Comparison of ENCODE assay signal across 8 mouse cellular contexts in genomic region chr12:104837111-104837837, GRCm38 (mm10). TPM values are rescaled to one million over a fixed set of nuclear protein-coding genes. Genes with fewer than 3 reads are reported as not detected.
DNase-seq lines count a peak whose midpoint lies in the region; ATAC-seq and TF ChIP-seq lines count a peak whose summit lies in the region.

No protein-coding gene starts in this region.

- no peak overlapping the region for H3K4me3 ChIP-seq in kidney, embryonic 14.5 days (ENCODE audit: low read length)
- H3K4me3 ChIP-seq in cortical plate, adult 2 months (ENCODE audit: insufficient read depth, low read length): no peak overlapping the region
- no peak overlapping the region for H3K4me3 ChIP-seq in lung, postnatal 0 days (ENCODE audit: low read depth, low read length)

- DNase-seq in kidney, adult 8-10 months: no peak
- DNase-seq in kidney, postnatal 25 days: peak; percentile 71 to 82
- peak; percentile 41 for DNase-seq in lung, postnatal 0 days (ENCODE audit: low spot score)
- DNase-seq in spleen, postnatal 10 days (ENCODE audit: low spot score in 2 of 2): no peak
- no peak for DNase-seq in spleen, postnatal 36 days (ENCODE audit: low spot score in 2 of 2)
- DNase-seq in ovary, postnatal 14 days (ENCODE audit: low spot score): no peak

- H3K4me2 ChIP-seq in kidney, embryonic 14.5 days (replicated peaks; ENCODE audit: low read depth, low read length): no peak overlapping the region
- H3K4me2 ChIP-seq in lung, postnatal 0 days (replicated peaks; ENCODE audit: low read depth, low read length): no peak overlapping the region

- no peak overlapping the region for H3K9ac ChIP-seq in kidney, embryonic 14.5 days (ENCODE audit: low read depth, low read length)
- H3K9ac ChIP-seq in lung, postnatal 0 days (replicated peaks; ENCODE audit: low read depth): no peak overlapping the region

- no peaks in the 10 kb centered on the region for H3K27me3 ChIP-seq in kidney, embryonic 14.5 days (ENCODE audit: control insufficient read depth, insufficient read depth, low read length)
- no peaks in the 10 kb centered on the region for H3K27me3 ChIP-seq in lung, postnatal 0 days (replicated peaks; ENCODE audit: insufficient read depth, low read length)

- no peaks in the 10 kb centered on the region for H3K9me3 ChIP-seq in kidney, embryonic 14.5 days (ENCODE audit: control insufficient read depth, low read length)
- H3K9me3 ChIP-seq in lung, postnatal 0 days (ENCODE audit: low read length): no peaks in the 10 kb centered on the region

- H3K27ac ChIP-seq in kidney, embryonic 14.5 days (ENCODE audit: low read depth, low read length): no peak overlapping the region
- peak overlapping the region; percentile 73 for H3K27ac ChIP-seq in cortical plate, adult 2 months (ENCODE audit: insufficient read depth, low read length)
- no peak overlapping the region for H3K27ac ChIP-seq in lung, postnatal 0 days (ENCODE audit: low read length)

- H3K4me1 ChIP-seq in kidney, embryonic 14.5 days (ENCODE audit: control insufficient read depth, insufficient read depth, low read length): peaks cover 19% of the 10 kb centered on the region; the same call in 1 of the 2 replicates
- peaks cover 11% of the 10 kb centered on the region for H3K4me1 ChIP-seq in cortical plate, adult 2 months (ENCODE audit: control insufficient read depth, insufficient read depth, low read length)
- no peaks in the 10 kb centered on the region for H3K4me1 ChIP-seq in lung, postnatal 0 days (ENCODE audit: insufficient read depth, low read depth, low read length)

- TF ChIP-seq CTCF in cortical plate, adult 2 months (IDR thresholded peaks at IDR 0.05; ENCODE audit: extremely low read depth, insufficient read depth, low read length): peak; percentile 46; the same call in 1 of the 2 replicates
- TF ChIP-seq CTCF in lung, postnatal 0 days (IDR thresholded peaks at IDR 0.05): peak; percentile 34

- no peaks in the 10 kb centered on the region for H3K36me3 ChIP-seq in kidney, embryonic 14.5 days (ENCODE audit: control insufficient read depth, insufficient read depth, low read length)
- H3K36me3 ChIP-seq in lung, postnatal 0 days (ENCODE audit: insufficient read depth, low read length): no peaks in the 10 kb centered on the region

- 68% methylated on average over 2 of the region's 2 CpGs for WGBS in kidney, embryonic 14.5 days
- 80% methylated on average over 2 of the region's 2 CpGs for WGBS in lung, postnatal 0 days

- TF ChIP-seq EP300 in lung, postnatal 0 days (IDR thresholded peaks at IDR 0.05): no peak

- peak; percentile 54; the same call in 1 of the 2 replicates for ATAC-seq in kidney, embryonic 14.5 days (ENCODE audit: low FRiP score, low TSS enrichment)
- peak; percentile 42; the same call in 1 of the 2 replicates for ATAC-seq in lung, postnatal 0 days

- no peak for TF ChIP-seq POLR2A in cortical plate, adult 2 months (IDR thresholded peaks at IDR 0.05; ENCODE audit: extremely low read depth, insufficient read depth, low read length)

RNA-seq across cellular contexts. Expression of gene Clmn, which starts 27.6 kb away (rescaled TPM):
- polyA plus RNA-seq in kidney, embryonic 14.5 days (2014; fragmentation: Nextera tagmentation; extraction: Ambion mirVana): 3.3 and 5.3 TPM in 2 replicates
- 20.6 and 21.2 TPM in 2 replicates for polyA plus RNA-seq in cortical plate, adult 2 months (2012; rRNA removed)
- polyA plus RNA-seq in lung, postnatal 0 days (2015; fragmentation: Nextera tagmentation; extraction: Ambion mirVana): 2.0 and 2.5 TPM in 2 replicates

Comparison
In these comparisons a context has a peak if more than half of its experiments do, and no peak if none do; other contexts are left out.
1. DNase-seq: peak in kidney, postnatal 25 days (2 of 2) and lung, postnatal 0 days (single experiment); none in kidney, adult 8-10 months (0 of 2), spleen, postnatal 10 days (0 of 2), spleen, postnatal 36 days (0 of 2) and ovary, postnatal 14 days (single experiment).